Mouse (Mus musculus) testis, adult 2 months (tissue): ENCODE data around the gene Emcn. TPM values are rescaled to one million over a fixed set of nuclear protein-coding genes. Genes with fewer than 3 reads are reported as not detected.

ENCODE experiments used
- H3K27ac ChIP-seq: fragments of 200-500 bp; 2 replicates; pipeline ENCODE4 v1.5.1; 2012; ENCODE audit warnings: low read depth, low read length; ENCODE audit not compliant: control insufficient read depth, insufficient read depth
- H3K27me3 ChIP-seq: fragments of 200-500 bp; 2 replicates; pipeline ENCODE4 v1.6.1; 2012; ENCODE audit warnings: mild to moderate bottlenecking, low read length, moderate library complexity; ENCODE audit not compliant: control insufficient read depth, insufficient read depth
- H3K36me3 ChIP-seq: fragments of 200-500 bp; 2 replicates; pipeline ENCODE4 v1.6.1; 2012; ENCODE audit warnings: mild to moderate bottlenecking, low read length; ENCODE audit not compliant: control insufficient read depth, insufficient read depth
- H3K4me1 ChIP-seq: fragments of 200-500 bp; 2 replicates; pipeline ENCODE4 v1.6.1; 2012; ENCODE audit warnings: low read length; ENCODE audit not compliant: control insufficient read depth, insufficient read depth
- H3K4me3 ChIP-seq: fragments of 200-500 bp; 2 replicates; pipeline ENCODE4 v1.5.1; 2012; ENCODE audit warnings: low read depth, mild to moderate bottlenecking, low read length, moderate library complexity, mixed read lengths; ENCODE audit not compliant: control insufficient read depth
- CTCF ChIP-seq: fragments of 200-500 bp; IDR thresholded peaks from 2 replicates; pipeline ENCODE4 v1.5.1; 2012; ENCODE audit warnings: low read depth, mild to moderate bottlenecking, inconsistent platforms, low read length, moderate library complexity; ENCODE audit not compliant: control insufficient read depth, insufficient read depth, insufficient replicate concordance
- POLR2A ChIP-seq: fragments of 200-500 bp; IDR thresholded peaks from 2 replicates; pipeline ENCODE4 v1.6.1; 2012; ENCODE audit warnings: low read depth, mild to moderate bottlenecking, inconsistent platforms, low read length, moderate library complexity; ENCODE audit not compliant: control insufficient read depth
- polyA plus RNA-seq: library from polyadenylated mRNA; depleted of rRNA; stranded (reverse); fragments of >200 nt; gene quantifications from 2 replicates; pipeline ENCODE4 v1.2.3, GENCODE M21; 2012

Emcn gene
- polyA plus RNA-seq, 1 experiment: 0.75 TPM

- Histone ChIP-seq H3K4me1 (no peaks in the 10 kb centered on the region), H3K27ac (no peak overlapping the region), H3K27me3 (no peaks in the 10 kb centered on the region), H3K4me3 (no peak overlapping the region), H3K36me3 (no peaks in the 10 kb centered on the region)
- TF ChIP-seq CTCF: no peak
- TF ChIP-seq POLR2A: no peak
Observed at GRCm38 (mm10) chr3:137382311-137382710, 41.4 kb downstream of the Emcn start.

- TF ChIP-seq POLR2A (no peak), CTCF (no peak)
- H3K36me3 ChIP-seq: no peaks in the 10 kb centered on the region
- H3K4me1 ChIP-seq: no peaks in the 10 kb centered on the region
- H3K4me3 ChIP-seq: no peak overlapping the region
- H3K27ac ChIP-seq: no peak overlapping the region
- H3K27me3 ChIP-seq: no peaks in the 10 kb centered on the region
Observed at GRCm38 (mm10) chr3:137395588-137395987, 54.7 kb downstream of the Emcn start.

DNA sequence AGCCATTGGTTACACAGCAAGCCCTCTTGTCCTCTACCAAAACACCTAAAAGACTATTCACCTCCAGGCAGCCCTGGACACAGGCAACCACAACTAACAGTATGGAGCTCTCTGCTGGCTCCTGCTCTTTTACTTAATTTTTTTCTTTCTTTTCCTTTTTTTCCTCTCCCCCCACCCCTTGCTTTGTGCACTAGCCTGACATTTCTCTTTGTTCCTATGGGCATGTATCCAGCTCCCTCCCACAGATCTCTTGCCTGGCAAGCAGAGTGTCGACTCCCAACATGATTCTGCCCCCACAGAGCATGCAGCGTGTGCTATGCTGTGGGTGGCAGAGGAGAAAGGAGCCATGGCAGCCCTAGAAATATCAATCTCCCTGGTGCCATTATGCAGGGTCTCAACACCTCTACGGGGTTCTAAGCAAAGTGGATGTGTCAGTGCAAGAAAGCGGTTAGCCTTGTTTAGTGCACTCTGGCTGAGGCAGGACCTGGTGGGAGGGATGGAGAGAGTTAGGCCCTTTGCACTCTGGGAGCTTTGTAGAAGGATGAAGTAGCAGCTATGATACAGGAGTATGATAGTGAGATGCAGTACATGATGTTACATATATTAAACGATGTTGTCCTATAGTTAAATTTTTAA lies 74.7 kb downstream of the Emcn start:
- no peak for TF ChIP-seq POLR2A
- TF ChIP-seq CTCF: no peak
- Histone ChIP-seq H3K4me1 (no peaks in the 10 kb centered on the region), H3K27me3 (no peaks in the 10 kb centered on the region), H3K4me3 (no peak overlapping the region), H3K36me3 (no peaks in the 10 kb centered on the region), H3K27ac (no peak overlapping the region)

DNA sequence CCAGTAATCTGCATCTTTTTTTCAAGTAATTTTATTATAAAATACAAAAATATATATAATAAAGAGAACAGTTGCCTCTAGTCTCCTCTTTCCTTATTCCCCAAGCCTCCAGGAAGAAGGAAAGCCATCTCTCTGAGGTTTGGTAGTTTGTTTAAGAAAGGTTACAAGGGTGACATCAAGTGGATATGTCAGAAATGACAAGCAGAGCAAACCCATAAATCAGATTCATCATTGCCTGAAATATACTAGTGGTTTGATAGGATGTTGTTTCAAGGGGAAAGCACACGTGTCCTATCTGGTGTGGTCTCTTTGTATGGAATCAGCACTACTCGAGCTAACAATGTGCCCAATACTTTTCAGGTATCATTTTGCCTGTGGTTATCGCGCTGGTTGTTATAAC lies 77.8 kb downstream of the Emcn start:
- H3K36me3 ChIP-seq: no peaks in the 10 kb centered on the region
- H3K27ac ChIP-seq: no peak overlapping the region
- TF ChIP-seq CTCF: no peak
- TF ChIP-seq POLR2A: no peak

DNA sequence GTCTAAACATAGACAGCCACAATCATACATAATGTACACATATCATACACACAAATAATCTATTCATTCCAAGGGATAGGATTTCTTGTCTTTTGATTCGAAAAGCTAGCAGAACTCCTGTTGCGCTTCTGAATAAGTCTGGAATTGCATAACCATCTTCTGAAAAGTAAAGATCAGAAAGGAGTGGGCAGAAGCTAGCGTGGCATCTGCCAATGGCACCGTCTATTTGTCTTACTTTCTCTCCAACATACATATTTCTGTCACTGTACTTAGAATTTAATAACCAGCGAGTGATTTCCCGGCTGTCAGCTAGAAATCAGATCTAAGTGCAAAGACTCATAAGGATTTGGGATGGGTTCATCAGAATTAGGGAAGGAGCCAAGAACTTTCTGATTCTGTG lies 88.6 kb downstream of the Emcn start:
- Histone ChIP-seq H3K4me3 (no peak overlapping the region), H3K36me3 (no peaks in the 10 kb centered on the region), H3K27ac (no peak overlapping the region), H3K4me1 (no peaks in the 10 kb centered on the region), H3K27me3 (no peaks in the 10 kb centered on the region)
- TF ChIP-seq POLR2A (no peak), CTCF (no peak)

More for the DNA sequence above, 77.8 kb downstream of the Emcn start:
- Histone ChIP-seq H3K27me3 (no peaks in the 10 kb centered on the region), H3K4me3 (no peak overlapping the region), H3K4me1 (no peaks in the 10 kb centered on the region)

DNA sequence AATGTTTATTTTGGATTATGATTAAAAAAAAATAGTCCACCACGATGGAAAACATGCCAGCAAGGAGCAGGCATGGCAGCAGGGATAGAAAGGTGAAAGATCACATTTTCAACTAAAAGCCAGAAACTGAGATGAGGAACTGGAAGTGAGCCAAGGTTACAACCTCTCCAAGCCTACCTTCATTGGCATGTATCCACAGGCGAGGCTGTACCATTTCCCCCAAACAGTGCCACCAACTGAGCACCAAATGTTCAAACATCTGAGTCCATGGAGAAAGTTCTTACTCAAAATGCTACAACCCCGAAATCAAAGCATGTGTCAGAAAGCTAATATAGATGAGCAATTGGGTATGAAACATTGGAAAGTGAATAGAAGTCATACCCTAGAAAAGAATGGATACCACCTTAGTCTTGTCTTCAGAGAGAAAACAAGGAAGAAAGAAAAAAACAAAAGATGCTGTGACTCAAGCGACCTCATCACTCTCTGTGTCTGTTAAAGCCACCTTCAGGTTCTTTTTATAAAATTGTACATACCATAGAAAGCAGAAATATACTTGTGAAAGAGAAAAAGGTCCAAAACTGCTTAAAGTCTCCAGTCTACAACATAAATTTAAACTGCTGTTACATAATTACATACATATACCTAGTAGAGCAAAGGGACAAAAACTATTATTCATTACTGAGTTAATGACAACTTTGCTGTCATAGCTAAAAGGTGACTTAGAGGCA lies 124.2 kb downstream of the Emcn start:
- no peaks in the 10 kb centered on the region for H3K36me3 ChIP-seq
- TF ChIP-seq POLR2A: no peak
- TF ChIP-seq CTCF: no peak
- H3K4me3 ChIP-seq: no peak overlapping the region
- no peaks in the 10 kb centered on the region for H3K27me3 ChIP-seq
- no peaks in the 10 kb centered on the region for H3K4me1 ChIP-seq
- H3K27ac ChIP-seq: no peak overlapping the region

DNA sequence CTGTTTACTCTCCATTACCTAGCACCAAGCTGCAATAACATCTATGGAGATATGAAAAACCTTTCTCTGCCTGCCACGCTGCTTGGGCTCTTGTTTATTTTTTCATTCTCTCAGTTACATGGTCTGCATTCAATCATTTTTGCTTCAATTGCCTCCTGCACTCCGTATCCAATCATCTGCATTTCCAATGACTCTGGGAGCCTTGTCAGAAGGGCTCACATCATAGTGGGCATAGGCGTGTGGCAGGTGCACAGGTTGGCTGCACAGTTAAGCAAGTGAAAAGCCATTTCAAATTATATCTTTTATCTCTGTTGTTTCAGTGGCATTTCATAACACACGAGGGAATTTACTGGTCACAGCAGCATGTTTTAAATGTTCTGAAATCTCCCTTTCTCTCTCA lies 125.1 kb downstream of the Emcn start:
- H3K4me3 ChIP-seq: no peak overlapping the region
- H3K27me3 ChIP-seq: no peaks in the 10 kb centered on the region
- H3K4me1 ChIP-seq: no peaks in the 10 kb centered on the region
- H3K36me3 ChIP-seq: no peaks in the 10 kb centered on the region
- H3K27ac ChIP-seq: no peak overlapping the region
- TF ChIP-seq CTCF (no peak), POLR2A (no peak)

DNA sequence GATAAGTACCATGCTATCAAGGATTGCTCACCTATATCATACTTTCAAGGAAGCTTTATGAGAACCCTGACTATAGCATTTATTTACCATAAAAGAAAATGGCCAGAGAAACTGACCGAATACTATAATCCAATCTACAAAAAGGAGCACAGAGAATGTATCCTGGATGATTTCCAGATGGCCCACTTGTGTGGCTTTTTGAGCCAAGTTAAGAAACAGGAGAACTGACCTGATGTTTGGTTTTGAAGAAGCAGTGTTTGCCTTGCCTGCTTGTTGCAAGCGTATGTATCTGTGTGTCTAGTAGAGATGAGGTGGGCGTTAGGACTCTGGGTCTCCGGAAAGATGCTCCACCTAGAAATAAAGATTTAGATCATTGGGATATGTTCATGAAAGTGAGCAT lies 125.9 kb downstream of the Emcn start:
- Histone ChIP-seq H3K27me3 (no peaks in the 10 kb centered on the region), H3K27ac (no peak overlapping the region), H3K36me3 (no peaks in the 10 kb centered on the region), H3K4me1 (no peaks in the 10 kb centered on the region), H3K4me3 (no peak overlapping the region)
- TF ChIP-seq POLR2A: no peak
- TF ChIP-seq CTCF: no peak
